Mouse (Mus musculus): ENCODE results near the gene Rsph1.
"Not testable (repeated sequence)": the region's sequence is repeated elsewhere in the genome, so short reads cannot be mapped to it uniquely, and the experiment has no call there.

Gene Rsph1

GRCm38 (mm10) chr17:31277931-31278330 lies 748 bp upstream of the Rsph1 start:
- no peak for DNase-seq (ENCODE audit: low spot score)

DNA sequence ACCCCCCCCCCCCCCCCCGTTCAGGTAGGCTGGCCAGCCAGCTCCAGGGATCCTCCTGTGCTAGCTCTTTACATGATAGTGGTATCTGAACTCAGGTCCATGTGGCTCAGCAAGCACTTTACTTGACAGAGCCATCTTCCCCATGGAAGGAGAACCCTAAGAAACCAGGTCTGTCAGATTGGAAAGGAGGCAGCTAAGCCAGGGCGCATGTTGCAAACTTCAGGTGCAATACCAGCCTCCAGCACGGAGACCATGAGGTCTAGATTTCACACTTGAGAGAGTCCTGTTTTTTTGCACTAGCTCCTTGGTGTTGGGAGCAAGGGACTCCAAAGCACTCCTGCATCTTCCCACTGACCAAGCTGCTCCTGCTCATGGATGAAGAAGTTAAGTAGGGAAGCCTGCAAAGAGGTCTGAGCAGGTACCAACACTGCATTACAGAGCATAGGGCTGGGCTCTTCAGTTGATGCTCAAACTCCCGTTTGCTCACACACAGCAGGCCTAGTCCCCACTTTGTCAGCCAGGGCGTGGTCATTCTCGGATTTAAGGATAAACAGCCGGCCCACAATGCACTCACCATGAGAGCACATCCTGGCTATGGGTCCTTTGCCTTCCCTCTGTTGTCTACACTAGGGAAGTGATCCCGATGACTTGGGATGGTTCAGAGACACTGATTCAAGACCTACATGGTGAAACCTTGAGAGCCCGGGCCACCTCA lies 819 bp downstream of the Rsph1 start:
- no peak for DNase-seq (ENCODE audit: low spot score)

- DNase-seq (ENCODE audit: low spot score), result no peak
These were observed 2.0 kb downstream of the Rsph1 start for GRCm38 (mm10) chr17:31275181-31275580.

- no peak for DNase-seq (ENCODE audit: low spot score)
These were observed 3.6 kb downstream of the Rsph1 start for GRCm38 (mm10) chr17:31273631-31274030.

GRCm38 (mm10) chr17:31272416-31273165 lies 4.6 kb downstream of the Rsph1 start:
- no peak for DNase-seq (ENCODE audit: low spot score)

DNA sequence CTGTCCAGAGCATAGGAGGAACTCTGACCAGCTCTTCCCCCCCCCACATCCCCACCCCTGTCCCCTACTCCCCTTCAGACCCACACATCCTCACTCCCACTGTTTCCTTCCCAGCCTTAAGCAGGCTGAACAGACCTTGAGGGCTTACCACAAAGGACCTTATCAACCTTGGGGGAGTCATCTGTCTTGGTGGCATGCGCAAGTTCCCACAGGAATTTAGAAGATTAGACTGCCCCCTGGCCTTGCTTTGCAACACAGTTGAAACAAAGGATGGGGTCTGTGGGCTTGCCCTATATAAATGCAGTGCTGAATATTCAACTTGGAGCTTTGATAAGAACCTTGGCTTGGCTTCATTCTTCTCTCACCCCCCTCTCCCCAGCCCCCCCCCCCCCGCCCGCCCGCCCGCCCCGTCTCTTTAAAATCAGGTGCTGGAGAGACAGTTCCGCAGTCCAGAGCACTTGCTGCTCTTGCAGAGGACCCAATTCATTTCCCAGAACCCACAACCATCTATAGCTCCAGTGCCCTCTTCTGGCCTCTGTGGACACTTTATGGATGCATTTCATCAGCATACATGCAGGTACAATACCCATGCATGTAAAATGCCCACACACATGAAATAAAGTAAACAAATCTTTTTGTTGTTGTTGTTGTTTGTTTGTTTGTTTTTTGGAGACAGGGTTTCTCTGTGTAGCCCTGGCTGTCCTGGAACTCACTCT lies 5.9 kb downstream of the Rsph1 start:
- DNase-seq (ENCODE audit: low spot score), result no peak

DNA sequence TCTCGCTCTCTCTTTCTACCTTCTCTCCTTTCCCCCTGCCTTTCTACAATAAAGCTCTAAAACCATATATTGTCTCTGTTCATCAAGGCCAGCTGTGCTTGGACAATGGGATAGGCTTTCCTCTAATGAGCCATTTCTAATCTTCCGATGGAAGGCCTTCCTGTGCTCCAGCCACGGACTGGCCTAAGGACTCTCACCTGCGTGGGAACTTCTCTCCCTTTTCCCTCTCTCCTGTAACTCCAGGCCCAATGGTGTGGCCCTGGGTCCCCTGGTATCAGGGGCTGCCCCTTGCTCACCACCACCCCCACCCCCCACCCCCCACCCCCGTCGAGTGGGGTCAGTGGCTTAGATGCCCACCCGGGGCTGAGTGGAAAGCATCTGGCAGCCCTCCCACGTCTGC lies 6.4 kb downstream of the Rsph1 start:
- DNase-seq (ENCODE audit: low spot score), result not testable (repeated sequence)

- no peak for DNase-seq (ENCODE audit: low spot score)
These were observed 6.9 kb downstream of the Rsph1 start for GRCm38 (mm10) chr17:31270246-31270645.

DNA sequence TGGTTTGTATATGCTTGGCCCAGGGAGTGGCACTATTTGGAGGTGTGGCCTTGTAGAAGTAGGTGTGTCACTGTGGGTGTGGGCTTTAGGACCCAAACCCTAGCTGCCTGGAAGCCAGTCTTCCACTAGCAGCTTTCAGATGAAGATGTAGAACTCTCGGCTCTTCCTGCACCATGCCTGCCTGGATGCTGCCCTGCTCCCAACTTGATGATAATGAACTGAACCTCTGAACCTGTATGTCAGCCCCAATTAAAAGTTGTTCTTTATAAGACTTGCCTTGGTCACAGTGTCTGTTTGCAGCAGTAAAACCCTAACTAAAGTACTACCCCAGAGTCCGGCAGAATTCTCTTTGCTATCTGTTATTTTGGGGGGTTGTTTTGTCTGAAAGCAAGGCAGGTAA lies 7.4 kb downstream of the Rsph1 start:
- DNase-seq (ENCODE audit: low spot score), result no peak

- DNase-seq (ENCODE audit: low spot score), result no peak
These were observed 9.2 kb downstream of the Rsph1 start for GRCm38 (mm10) chr17:31268016-31268415.

DNA sequence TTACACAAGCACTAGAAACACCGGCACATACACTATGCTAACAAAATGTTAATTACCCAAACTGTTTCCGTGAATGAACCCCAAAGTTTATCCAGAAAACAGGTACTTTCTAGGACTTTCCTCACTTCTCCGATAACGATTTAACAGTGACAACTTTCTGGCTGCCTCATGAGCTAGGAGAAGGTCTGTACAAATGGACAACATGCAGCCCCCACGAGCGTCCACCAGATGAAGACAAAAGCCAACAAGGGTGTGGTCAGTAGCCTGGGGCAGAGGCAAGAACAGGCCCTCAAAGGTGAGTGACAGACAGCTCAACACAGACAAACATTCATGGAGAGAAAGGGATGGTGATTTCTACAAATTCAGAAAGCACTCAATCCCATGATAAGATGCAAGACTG lies 9.6 kb downstream of the Rsph1 start:
- no peak for DNase-seq (ENCODE audit: low spot score)

DNA sequence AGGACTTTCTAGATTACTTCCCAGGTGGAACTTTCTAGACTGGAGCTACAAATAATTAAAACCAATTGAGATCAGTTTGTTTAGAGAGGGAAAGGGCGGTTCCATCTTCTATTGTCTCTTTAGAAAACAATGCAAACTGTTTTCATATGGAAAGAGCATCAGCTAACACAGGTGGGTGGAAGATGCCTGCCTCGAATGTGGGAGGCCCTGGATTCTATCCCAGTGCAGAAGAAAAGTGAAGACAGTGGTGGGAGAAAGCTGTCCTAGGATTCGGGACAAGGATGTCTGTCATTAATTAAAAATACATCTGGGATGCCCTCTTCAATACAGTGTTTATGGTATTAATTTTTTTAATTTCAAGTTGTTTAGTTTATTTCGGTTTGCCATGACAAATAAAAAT lies 10.0 kb downstream of the Rsph1 start:
- DNase-seq (ENCODE audit: low spot score), result no peak

DNA sequence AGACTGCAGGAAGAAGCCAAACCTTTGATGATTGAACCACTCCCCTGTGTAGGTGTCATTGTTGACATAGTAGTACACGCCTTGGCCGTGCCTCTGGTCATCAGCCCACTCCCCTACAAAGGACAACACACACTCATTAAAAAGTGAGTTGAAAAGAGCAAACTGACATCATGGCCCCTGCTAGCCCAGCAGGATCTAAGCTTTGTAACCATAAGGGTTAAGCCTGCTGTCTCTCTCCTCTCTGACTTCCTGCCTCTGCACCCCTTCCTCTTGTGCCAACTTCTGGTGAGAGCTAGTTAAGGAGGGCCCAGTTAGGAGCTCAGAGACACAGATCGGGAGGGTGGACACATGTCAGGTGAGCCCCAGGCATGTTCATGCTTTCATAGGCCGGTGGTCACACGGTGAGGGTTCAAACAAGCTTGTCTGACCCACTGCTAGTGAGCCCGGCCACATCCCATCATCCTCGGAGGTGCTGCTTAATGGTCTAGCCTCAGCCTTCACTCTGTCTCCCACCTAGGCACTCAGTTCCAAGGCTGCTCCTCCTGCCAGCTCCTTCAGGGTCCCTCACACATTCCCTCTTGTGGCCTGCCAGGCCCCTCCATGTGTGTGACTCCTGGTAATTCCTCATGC lies 10.7 kb downstream of the Rsph1 start:
- DNase-seq (ENCODE audit: low spot score), result no peak

DNA sequence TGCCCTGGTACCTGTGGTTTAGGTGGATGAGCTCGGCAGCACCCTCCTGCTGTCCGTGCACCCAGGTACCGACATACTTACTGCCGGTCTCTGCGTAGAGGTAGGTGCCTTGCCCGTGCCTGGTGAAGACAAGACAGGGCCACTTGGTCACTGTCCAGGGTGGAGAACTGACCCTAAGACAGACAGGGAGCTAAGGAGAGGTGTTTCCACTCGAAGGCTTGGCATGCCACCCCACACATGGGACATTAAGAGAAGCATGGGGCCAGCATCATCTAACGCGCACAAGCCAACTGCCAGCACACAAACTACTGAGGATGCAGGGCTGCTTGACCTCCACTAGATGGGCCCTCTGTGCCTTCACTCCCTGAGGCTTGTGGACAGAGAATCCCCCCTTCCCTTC lies 11.4 kb downstream of the Rsph1 start:
- no peak for DNase-seq (ENCODE audit: low spot score)

GRCm38 (mm10) chr17:31265171-31265572 lies 12.0 kb downstream of the Rsph1 start:
- DNase-seq (ENCODE audit: low spot score), result no peak

DNA sequence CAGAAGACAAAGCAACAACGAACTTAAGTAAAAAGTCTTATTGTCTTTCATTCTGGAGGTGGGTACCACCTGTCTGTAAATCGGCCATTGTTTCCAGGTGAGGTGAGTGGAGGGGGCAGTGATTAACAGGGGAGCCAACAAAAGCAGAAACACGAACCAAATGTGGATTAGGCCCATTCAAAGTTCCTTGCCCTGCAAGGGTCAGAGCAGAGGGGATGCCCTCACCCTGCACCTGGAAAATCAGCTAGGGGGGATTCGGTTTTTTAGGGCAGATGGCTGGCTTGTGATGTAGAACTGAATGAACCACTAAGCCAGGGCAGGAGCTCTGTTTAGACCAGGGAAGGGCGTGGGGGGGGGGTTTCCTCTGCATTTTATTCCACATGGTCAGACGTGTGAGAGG lies 12.8 kb downstream of the Rsph1 start:
- DNase-seq (ENCODE audit: low spot score), result no peak

- DNase-seq (ENCODE audit: low spot score), result no peak
These were observed 13.4 kb downstream of the Rsph1 start for GRCm38 (mm10) chr17:31263770-31264169.

GRCm38 (mm10) chr17:31262715-31263114 lies 14.5 kb downstream of the Rsph1 start:
- DNase-seq (ENCODE audit: low spot score), result no peak

- DNase-seq (ENCODE audit: low spot score), result no peak
These were observed 15.8 kb downstream of the Rsph1 start for GRCm38 (mm10) chr17:31261352-31261751.

GRCm38 (mm10) chr17:31260430-31260829 lies 16.8 kb downstream of the Rsph1 start:
- DNase-seq (ENCODE audit: low spot score), result no peak

DNA sequence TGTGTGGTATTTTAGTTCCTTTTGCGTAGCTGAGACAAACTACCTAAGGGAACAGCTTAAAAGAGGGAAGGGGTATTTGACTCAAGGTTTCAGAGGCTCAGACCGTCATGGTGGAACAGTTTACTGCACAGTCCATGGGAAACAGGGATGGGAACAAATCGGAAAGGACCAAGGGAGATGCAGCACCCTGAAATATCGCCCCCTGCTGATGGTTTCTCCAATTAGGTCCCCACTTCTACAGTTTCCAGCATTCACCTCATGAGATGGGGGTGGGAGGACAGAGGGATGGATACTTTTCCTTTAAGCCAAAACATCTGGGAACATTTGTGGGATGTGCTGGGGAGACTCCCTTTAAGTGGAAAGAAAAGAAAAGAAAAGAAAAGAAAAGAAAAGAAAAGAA lies 17.4 kb downstream of the Rsph1 start:
- no peak for DNase-seq (ENCODE audit: low spot score)

- no peak for DNase-seq (ENCODE audit: low spot score)
These were observed 18.0 kb downstream of the Rsph1 start for GRCm38 (mm10) chr17:31259145-31259544.

All from ovary, postnatal 14 days (tissue).